Mouse (Mus musculus) liver, embryonic 14 days (tissue): ENCODE measurements around the gene Gm47791. TPM values are rescaled to one million over a fixed set of nuclear protein-coding genes. Genes with fewer than 3 reads are reported as not detected.

Source experiments
- polyA plus RNA-seq: library from polyadenylated mRNA; depleted of rRNA; stranded (reverse); fragments of >200 nt; gene quantifications from 2 replicates; pipeline ENCODE4 v1.2.3, GENCODE M21; 2012; rRNA removed

The Gm47791 gene
- polyA plus RNA-seq, result not detected in 2 replicates

DNA sequence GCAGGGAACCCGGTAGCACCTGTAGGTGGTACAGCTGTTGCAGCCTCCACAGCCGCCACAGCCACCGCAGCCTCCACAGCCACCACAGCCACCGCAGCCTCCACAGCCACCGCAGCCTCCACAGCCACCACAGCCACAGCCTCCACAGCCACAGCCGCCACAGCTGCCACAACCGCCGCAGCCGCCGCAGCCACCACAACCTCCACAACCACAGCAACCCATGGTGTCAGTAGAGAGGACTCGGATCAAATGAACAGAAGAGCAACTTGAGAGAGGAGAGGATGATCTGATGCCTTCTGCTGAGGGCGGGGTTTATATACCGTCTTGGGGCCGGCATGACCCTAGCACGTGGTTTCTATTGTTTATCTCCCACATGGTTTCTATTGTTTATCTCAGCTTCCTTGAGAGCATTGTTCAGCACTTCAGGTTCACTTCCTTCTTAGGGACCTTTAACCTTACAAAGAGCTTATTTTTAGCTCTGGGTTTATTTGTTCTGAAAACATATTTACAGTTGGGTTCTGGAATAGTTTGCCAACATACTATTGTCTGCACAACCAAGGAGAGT is at the start of gene Gm47791:
Gene Gm47791 (minus strand): TSS at position 222 of the 565 bp plus-strand sequence.

DNA sequence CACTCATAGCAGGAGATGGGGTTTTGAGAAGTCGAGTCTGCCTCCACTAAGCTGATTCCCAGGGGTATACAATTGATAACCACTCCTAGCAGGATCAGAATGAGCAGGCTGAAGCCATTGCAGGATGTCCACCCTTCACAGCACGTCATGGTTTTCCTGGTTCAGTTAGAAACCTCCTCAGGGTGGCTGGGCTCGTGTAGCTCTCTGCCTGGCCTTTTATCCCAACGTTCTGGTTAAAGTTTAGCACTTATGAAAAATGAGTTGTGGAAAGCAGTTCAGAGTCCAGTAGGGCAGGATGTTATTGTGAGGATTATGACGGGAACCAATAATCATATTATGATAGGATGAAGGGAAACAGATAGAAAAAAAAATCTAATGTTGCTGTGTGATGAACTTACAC is 2.8 kb downstream of the Gm47791 start, which contains the start of gene Tm4sf20:
Gene Tm4sf20 (minus strand): TSS at position 193 of the 400 bp plus-strand sequence.

DNA sequence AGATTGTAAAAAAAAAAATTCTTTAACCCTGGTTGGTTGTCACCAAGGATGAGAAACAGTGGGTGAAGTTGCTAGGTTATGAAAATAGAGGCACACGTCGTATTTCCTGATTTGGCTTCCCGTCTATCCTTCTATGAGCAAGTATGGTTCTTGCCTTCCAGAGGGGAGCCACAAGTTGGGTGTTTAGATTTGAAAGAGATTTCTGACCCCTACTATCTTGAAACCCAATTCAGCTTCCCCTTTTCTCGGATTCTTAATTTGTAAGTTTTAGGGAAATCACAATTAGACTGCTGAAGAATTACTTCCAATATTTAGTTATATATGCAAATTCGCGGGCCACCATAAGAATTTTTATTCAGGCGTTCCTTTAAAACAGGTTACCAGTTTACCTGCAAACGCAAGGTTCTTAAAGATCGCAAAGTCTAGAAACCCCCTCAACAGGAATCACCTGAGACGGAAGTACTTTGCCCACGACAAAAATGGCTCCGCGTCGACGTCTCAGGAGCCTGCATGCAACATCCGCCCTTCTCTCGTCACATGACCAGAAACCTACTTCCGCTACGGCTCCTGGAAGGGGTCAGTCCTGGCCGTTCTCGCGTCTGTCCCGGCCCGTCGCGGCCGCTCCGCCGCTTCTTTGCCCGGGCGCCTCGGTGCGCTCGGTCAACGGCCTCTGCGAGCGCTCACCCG is 46.6 kb downstream of the Gm47791 start, which contains the start of gene Mff:
Gene Mff (plus strand): TSS at position 552 of the 687 bp plus-strand sequence.

Other genes starting within 250 kb of the Gm47791 start
- gene Col4a4, start 184.4 kb downstream of the Gm47791 start, polyA plus RNA-seq, result 0.02 and 0.03 TPM in 2 replicates
- gene Col4a3, start 184.3 kb downstream of the Gm47791 start, polyA plus RNA-seq, result 0.05 and 0.09 TPM in 2 replicates
- gene Mff, start 46.4 kb downstream of the Gm47791 start, polyA plus RNA-seq, result 83.3 and 93.7 TPM in 2 replicates
- not detected in 2 replicates for gene Tm4sf20, start 2.8 kb downstream of the Gm47791 start, polyA plus RNA-seq
- gene Agfg1, start 68.2 kb upstream of the Gm47791 start, polyA plus RNA-seq, result 37.8 and 46.2 TPM in 2 replicates
- gene A030005L19Rik, start 142.1 kb upstream of the Gm47791 start, polyA plus RNA-seq, result 1.8 and 2.1 TPM in 2 replicates
- 0.09 TPM in 2 replicates for gene A030014E15Rik, start 153.7 kb upstream of the Gm47791 start, polyA plus RNA-seq
- gene Gm6217, start 160.2 kb upstream of the Gm47791 start, polyA plus RNA-seq, result not detected in 2 replicates
- not detected in 2 replicates for gene A030003K21Rik, start 172.1 kb upstream of the Gm47791 start, polyA plus RNA-seq
- gene Gm7544, start 184.8 kb upstream of the Gm47791 start, polyA plus RNA-seq, result not detected in 2 replicates
- gene Gm47955, start 189.0 kb upstream of the Gm47791 start, polyA plus RNA-seq, result not detected in 2 replicates
- gene Gm47959, start 229.3 kb upstream of the Gm47791 start, polyA plus RNA-seq, result not detected in 2 replicates